Mouse (Mus musculus): ENCODE results near the gene Twistnb. TPM values are rescaled to one million over a fixed set of nuclear protein-coding genes. Genes with fewer than 3 reads are reported as not detected.
A peak's percentile ranks its signal among the peaks of the same experiment; 100 is the strongest.

The Twistnb gene
- 10 to 100 TPM in 21 of 26 experiments, 1 to 10 TPM in 5; 5.0 to 29.8 (median 16.6) TPM for total RNA-seq (2018; cell fraction: chromatin; rRNA removed)
- total RNA-seq (2018; cell fraction: cytosol; rRNA removed) = 10 to 100 TPM in 17 of 26 experiments, 1 to 10 TPM in 9; 7.8 to 13.8 (median 10.7) TPM
- 10 to 100 TPM in 16 of 26 experiments, 1 to 10 TPM in 10; 4.9 to 24.3 (median 11.1) TPM for total RNA-seq (2018; cell fraction: nucleus; rRNA removed)
- 8.4 to 13.8 TPM (median 12.9 TPM) in 3 replicates for polyA plus RNA-seq (2018)

DNA sequence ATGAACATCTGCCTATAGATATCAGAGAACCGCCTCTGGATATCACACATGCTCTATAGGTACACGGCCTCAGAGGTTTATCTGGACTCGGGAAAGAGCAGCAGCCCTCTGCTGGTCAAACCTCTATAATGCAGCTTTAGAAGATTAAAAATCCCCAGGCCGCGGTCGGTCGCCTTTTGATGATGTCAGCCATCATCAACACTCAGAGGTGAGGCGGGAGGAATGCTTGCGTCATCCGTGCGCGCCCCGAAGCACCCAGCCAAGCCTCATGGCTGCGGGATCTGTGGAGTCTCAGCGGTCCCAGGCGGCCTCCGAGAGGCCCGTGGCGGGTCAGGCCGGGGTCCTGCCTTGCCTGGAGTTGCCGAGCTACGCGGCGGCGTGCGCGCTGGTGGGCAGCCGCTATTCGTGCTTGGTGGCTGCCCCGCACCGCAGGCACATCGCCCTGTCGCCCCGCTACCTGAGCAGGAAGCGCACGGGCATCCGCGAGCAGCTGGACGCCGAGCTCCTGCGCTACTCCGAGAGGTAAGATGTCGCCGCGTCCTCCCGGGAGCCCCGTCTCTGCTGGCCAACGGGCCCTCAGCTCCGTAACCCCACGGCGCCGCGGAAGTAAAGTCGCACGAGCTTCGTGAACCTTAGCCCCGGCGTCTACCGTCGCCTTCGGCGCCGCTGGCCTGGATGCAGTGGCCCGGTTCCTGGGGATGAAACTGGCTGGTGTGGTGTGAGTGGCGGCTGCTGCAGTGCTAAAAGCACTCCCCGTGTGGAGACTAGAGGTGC is at the start of gene Twistnb:
Twistnb (plus strand) TSS at position 249 of the 774 bp plus-strand sequence.
- Histone ChIP-seq H3K27ac (no peak within 1 kb of the TSS), H3K79me2 (ENCODE audit: inconsistent target) (peaks cover 47% of the 10 kb centered on the region), H3K36me3 (ENCODE audit: inconsistent target) (no peaks in the 10 kb centered on the region), H3K4me3 (ENCODE audit: inconsistent target) (peak within 1 kb of the TSS; percentile 81)
- whole genome bisulfite sequencing (ENCODE audit: missing documents) = under 1% methylated on average over 66 of the region's 66 CpGs

GRCm38 (mm10) chr12:33388842-33389241 is 40.6 kb upstream of the Twistnb start:
- no peak overlapping the region for H3K4me3 ChIP-seq (ENCODE audit: inconsistent target)
- no peak overlapping the region for H3K27ac ChIP-seq
- WGBS (ENCODE audit: missing documents) = 27% methylated on average over 5 of the region's 5 CpGs
- no peaks in the 10 kb centered on the region for H3K79me2 ChIP-seq (ENCODE audit: inconsistent target)
- no peaks in the 10 kb centered on the region for H3K36me3 ChIP-seq (ENCODE audit: inconsistent target)

- Histone ChIP-seq H3K79me2 (ENCODE audit: inconsistent target) (no peaks in the 10 kb centered on the region), H3K4me3 (ENCODE audit: inconsistent target) (no peak overlapping the region), H3K36me3 (ENCODE audit: inconsistent target) (no peaks in the 10 kb centered on the region), H3K27ac (no peak overlapping the region)
- 13% methylated on average over 2 of the region's 2 CpGs for WGBS (ENCODE audit: missing documents)
Measured at GRCm38 (mm10) chr12:33390844-33391560, 38.4 kb upstream of the Twistnb start.

DNA sequence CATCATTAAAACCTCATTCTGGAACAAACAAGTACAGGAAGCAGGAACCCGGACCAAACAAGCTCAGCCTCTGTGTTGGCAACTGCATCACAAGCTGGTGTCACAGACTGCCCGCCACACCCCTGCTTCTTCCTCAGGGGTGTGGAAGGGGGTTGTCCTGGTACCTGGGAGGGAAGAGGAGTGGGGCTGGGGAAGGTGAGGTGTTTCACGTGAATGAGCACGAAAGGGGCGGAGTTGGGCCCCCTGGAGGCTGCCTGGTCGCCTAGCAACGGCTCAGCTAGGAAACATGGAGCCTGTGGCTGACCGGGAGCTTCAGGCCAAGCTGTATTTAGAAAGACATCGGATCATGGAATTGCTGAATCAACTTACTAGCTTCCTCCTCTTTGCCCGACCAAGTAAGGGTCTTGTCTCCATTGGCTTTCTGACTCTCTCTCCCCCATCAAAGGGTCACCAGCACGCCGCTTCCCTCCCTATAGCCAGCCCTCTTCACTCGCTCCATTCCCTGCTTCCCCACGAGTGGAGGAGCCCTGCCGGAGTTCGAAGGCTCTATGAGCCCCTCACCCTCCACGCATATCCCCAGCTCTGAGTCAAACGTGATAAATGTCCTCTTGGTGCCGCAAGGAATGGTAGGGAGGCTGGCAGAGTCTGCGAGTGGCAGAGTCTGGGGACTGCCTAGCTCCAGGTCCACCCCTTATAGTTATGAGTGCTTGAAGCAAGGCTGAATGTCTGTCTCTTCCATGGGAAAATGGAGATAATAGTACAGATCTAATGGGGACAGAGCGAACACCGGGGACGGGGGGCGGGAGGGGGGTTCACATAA is 34.4 kb upstream of the Twistnb start, which contains the start of gene Efcab10:
Efcab10 (plus strand) TSS at position 51 of the 820 bp plus-strand sequence.
- H3K36me3 ChIP-seq (ENCODE audit: inconsistent target) = no peaks in the 10 kb centered on the region
- H3K27ac ChIP-seq = no peak within 1 kb of the TSS
- no peak within 1 kb of the TSS for H3K4me3 ChIP-seq (ENCODE audit: inconsistent target)
- H3K79me2 ChIP-seq (ENCODE audit: inconsistent target) = no peaks in the 10 kb centered on the region
- WGBS (ENCODE audit: missing documents) = 46% methylated on average over 24 of the region's 24 CpGs

DNA sequence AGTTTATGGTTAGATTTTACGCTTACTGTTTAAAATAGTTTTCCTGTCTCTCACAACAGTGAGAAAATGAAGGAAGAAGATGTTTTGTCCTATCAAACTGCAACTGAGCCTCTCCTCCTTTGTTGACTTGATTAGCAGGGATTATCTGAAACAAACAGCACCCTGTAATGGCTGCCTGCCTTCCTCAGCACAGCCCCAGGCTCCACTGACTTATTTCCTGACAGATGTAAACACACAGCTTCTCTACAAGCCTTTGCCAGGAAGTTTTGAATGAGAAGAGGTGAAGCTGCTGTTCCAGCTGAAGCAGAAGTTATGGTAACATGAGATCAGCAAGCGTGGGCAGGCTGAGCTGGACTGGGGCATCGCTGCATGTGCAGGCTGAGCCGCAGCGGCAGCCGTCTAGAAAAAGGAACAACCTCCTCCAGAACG is 26.2 kb upstream of the Twistnb start:
- Histone ChIP-seq H3K27ac (no peak overlapping the region), H3K79me2 (ENCODE audit: inconsistent target) (no peaks in the 10 kb centered on the region), H3K36me3 (ENCODE audit: inconsistent target) (no peaks in the 10 kb centered on the region), H3K4me3 (ENCODE audit: inconsistent target) (no peak overlapping the region)
- 14% methylated on average over 7 of the region's 7 CpGs for WGBS (ENCODE audit: missing documents)

DNA sequence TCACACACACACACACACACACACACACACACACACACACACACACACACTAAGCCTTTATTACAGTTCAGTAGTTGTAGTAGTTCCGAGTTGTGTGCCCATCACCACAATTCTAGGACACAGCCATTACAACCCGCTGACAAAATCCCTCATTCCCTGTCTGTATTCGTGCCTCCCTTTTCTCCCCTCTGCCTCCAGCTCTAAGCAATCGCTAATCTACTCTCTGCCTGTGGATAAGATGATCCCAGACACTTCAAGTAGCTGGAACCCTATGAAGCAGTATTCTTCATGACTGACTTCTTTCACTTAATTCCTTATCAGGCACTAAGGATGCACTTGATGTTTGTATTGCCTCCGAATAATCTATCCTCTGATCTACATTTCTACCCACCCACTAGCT is 24.4 kb upstream of the Twistnb start:
- Histone ChIP-seq H3K4me3 (ENCODE audit: inconsistent target) (no peak overlapping the region), H3K79me2 (ENCODE audit: inconsistent target) (no peaks in the 10 kb centered on the region), H3K27ac (no peak overlapping the region), H3K36me3 (ENCODE audit: inconsistent target) (no peaks in the 10 kb centered on the region)
- WGBS (ENCODE audit: missing documents) = 90% methylated on average over 5 of the region's 5 CpGs

DNA sequence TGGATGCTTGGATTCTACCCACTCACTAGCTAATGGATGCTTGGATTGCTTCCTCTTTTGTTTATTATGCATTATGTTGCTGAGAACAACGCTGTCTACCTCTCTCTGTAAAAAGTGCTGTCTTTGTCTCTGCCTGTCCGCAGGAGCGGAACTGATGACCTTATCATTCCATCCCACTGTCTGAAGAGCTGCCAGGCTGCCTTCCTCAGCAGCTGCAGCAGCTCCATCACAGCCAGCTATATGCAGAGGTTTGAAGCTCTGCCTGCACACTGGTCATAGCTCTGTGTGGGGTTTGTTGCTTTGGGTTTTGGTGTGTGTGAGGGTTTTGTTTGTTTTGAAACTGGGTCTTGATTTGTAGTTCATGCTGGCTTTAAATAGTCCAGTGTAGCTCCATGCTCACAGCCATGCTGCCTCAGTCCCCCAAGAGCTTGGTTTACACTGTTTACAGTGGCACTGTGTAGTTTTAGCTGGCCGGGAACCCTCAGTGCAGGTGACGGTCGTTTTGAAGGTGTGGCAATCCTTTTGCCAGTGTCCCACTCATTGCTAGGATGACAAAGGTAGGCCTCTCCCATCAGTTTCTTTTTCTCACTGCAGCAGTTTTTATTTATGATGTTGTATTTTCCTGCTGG is 23.9 kb upstream of the Twistnb start:
- 85% methylated on average over 6 of the region's 6 CpGs for WGBS (ENCODE audit: missing documents)

DNA sequence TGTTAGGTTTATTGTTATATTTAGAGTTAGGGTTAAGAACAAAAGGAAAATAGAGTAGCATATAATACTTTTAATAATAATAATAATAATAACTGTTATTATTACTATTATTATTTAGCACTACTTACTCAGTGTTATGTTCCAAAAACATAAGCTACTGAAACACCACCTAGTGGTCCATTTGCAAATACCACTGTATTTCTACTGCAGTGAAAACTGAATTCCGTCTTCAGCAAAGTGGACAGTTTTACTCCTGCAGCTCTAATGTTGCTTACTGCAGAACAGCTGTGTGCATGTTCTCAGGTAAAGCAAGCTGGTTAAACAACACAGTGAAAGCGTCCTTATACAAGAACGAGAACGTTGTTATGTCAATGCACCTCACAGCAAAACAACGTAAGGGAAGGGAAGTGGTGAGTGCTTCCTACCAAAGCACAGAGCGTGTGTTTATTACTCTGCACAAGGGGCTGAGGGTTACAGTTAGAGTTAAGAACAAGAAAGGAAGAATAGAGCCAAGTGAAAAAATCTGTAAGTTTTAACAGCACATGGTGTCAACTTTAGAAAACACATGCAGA is 17.8 kb upstream of the Twistnb start:
- Histone ChIP-seq H3K36me3 (ENCODE audit: inconsistent target) (no peaks in the 10 kb centered on the region), H3K27ac (no peak overlapping the region), H3K4me3 (ENCODE audit: inconsistent target) (no peak overlapping the region), H3K79me2 (ENCODE audit: inconsistent target) (no peaks in the 10 kb centered on the region)
- WGBS (ENCODE audit: missing documents) = 9% methylated on average over 6 of the region's 6 CpGs

More for the DNA sequence above, 23.9 kb upstream of the Twistnb start:
- H3K79me2 ChIP-seq (ENCODE audit: inconsistent target) = no peaks in the 10 kb centered on the region
- no peak overlapping the region for H3K27ac ChIP-seq
- H3K4me3 ChIP-seq (ENCODE audit: inconsistent target) = no peak overlapping the region
- no peaks in the 10 kb centered on the region for H3K36me3 ChIP-seq (ENCODE audit: inconsistent target)

- H3K79me2 ChIP-seq (ENCODE audit: inconsistent target) = no peaks in the 10 kb centered on the region
- no peak overlapping the region for H3K27ac ChIP-seq
- H3K36me3 ChIP-seq (ENCODE audit: inconsistent target) = no peaks in the 10 kb centered on the region
- H3K4me3 ChIP-seq (ENCODE audit: inconsistent target) = no peak overlapping the region
- 48% methylated on average over 3 of the region's 3 CpGs for WGBS (ENCODE audit: missing documents)
Measured at GRCm38 (mm10) chr12:33424329-33424728, 5.1 kb upstream of the Twistnb start.

DNA sequence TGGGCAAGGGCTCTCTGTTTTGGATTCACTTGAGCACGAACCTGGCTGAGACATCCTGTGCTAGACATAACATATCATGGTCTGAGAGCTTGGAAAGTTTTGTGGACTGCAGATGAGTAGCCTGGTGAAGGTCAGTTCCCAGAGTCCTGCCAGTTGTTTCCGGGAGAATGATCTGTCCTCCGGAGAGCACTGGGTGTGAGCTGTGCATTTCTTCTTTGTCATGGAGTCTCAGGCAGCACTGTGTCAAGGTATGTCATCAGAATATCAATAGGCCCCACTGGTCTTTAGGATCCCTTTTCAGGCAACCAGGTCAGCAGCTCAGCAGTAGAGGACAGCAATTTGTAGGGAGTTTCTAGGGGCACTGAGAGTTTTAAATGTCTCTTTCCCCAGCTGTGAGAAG is 2.1 kb upstream of the Twistnb start:
- WGBS (ENCODE audit: missing documents) = 62% methylated on average over 3 of the region's 3 CpGs
- Histone ChIP-seq H3K36me3 (ENCODE audit: inconsistent target) (no peaks in the 10 kb centered on the region), H3K79me2 (ENCODE audit: inconsistent target) (peaks cover 26% of the 10 kb centered on the region), H3K4me3 (ENCODE audit: inconsistent target) (no peak overlapping the region), H3K27ac (no peak overlapping the region)

- WGBS (ENCODE audit: missing documents) = 87% methylated on average over 2 of the region's 2 CpGs
- H3K36me3 ChIP-seq (ENCODE audit: inconsistent target) = no peaks in the 10 kb centered on the region
- no peak overlapping the region for H3K27ac ChIP-seq
- peaks cover 31% of the 10 kb centered on the region for H3K79me2 ChIP-seq (ENCODE audit: inconsistent target)
- H3K4me3 ChIP-seq (ENCODE audit: inconsistent target) = no peak overlapping the region
Measured at GRCm38 (mm10) chr12:33427726-33428125, 1.7 kb upstream of the Twistnb start.

DNA sequence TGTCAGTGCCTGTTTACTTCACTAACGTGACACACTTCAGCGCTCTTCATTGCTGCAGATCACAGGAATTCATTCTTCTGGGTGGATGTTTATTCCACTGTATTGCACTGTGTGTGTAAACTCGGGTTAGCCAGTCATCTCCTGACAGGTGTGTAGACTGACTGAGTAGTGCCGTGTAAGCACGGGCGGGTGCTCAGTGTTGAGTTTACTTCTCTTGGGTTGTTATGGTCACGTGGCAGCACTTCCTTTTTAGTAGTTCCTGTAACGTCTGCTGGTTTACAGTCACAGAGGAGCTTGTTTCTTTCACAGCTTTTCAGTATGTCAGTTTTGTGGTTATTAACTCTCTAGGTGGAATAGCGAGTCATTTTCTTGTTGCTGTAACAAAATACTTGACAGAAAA is 4.4 kb downstream of the Twistnb start:
- peaks cover 67% of the 10 kb centered on the region for H3K79me2 ChIP-seq (ENCODE audit: inconsistent target)
- H3K4me3 ChIP-seq (ENCODE audit: inconsistent target) = peak overlapping the region; percentile 24
- WGBS (ENCODE audit: missing documents) = 4% methylated on average over 9 of the region's 9 CpGs
- H3K27ac ChIP-seq = peak overlapping the region; percentile 18
- peaks cover 9% of the 10 kb centered on the region; the same call in 1 of the 2 replicates for H3K36me3 ChIP-seq (ENCODE audit: inconsistent target)

DNA sequence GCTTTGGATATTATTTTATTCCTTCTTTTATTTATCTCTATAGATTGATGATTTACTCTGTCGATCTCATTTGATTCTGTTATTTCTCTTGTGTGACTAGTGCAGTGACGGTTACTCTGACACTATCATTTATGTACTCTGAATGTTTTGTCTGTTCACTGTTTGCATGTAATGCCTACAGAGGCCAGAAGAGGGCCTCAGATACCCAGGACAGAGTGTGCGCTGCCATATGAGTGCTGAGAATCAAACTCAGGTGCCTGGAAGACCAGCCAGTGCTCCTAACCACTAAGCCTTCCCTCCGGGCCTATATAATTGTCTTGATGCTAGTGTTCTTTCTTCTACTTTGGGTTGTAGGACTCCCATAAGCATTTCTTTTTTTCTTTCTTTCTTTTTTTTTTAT is 5.3 kb downstream of the Twistnb start:
- H3K79me2 ChIP-seq (ENCODE audit: inconsistent target) = peaks cover 66% of the 10 kb centered on the region
- WGBS (ENCODE audit: missing documents) = 100% methylated on average over 4 of the region's 4 CpGs
- no peak overlapping the region for H3K27ac ChIP-seq
- H3K36me3 ChIP-seq (ENCODE audit: inconsistent target) = peaks cover 16% of the 10 kb centered on the region; the same call in 1 of the 2 replicates
- H3K4me3 ChIP-seq (ENCODE audit: inconsistent target) = no peak overlapping the region
